Mouse (Mus musculus) heart, embryonic 13.5 days (tissue): ENCODE results near the gene Txndc5. TPM values are rescaled to one million over a fixed set of nuclear protein-coding genes. Genes with fewer than 3 reads are reported as not detected.
A peak's percentile ranks its signal among the peaks of the same experiment; 100 is the strongest.

Experiments used
- ATAC-seq: fragments of 200-750 bp; cut with Nextera tagmentation; 2 replicates; pipeline ENCODE4 v1.8.0; 2017; ENCODE audit warnings: moderate TSS enrichment; ENCODE audit not compliant: insufficient number of reproducible peaks, low FRiP score, low TSS enrichment; ENCODE audit errors: extremely low read depth
- H3K27ac ChIP-seq: fragments of 300-500 bp; sonication (generic); replicated peaks from 2 replicates; pipeline ENCODE4 v1.5.1; 2015; ENCODE audit warnings: moderate library complexity, mild to moderate bottlenecking, inconsistent platforms
- H3K27me3 ChIP-seq: fragments of 300-500 bp; sonication (generic); replicated peaks from 2 replicates; pipeline ENCODE4 v1.6.1; 2015; ENCODE audit warnings: mild to moderate bottlenecking, inconsistent platforms
- H3K36me3 ChIP-seq: fragments of 300-500 bp; sonication (generic); 2 replicates; pipeline ENCODE4 v1.6.1; 2015; ENCODE audit warnings: mild to moderate bottlenecking, inconsistent platforms
- H3K4me1 ChIP-seq: fragments of 300-500 bp; sonication (generic); 2 replicates; pipeline ENCODE4 v1.6.1; 2015; ENCODE audit warnings: inconsistent platforms
- H3K4me2 ChIP-seq: fragments of 300-500 bp; sonication (generic); 2 replicates; pipeline ENCODE4 v1.6.1; 2015; ENCODE audit warnings: inconsistent platforms, mild to moderate bottlenecking, moderate library complexity
- H3K4me3 ChIP-seq: fragments of 300-500 bp; sonication (generic); 2 replicates; pipeline ENCODE4 v1.5.1; 2015; ENCODE audit warnings: moderate library complexity, mild to moderate bottlenecking, inconsistent platforms
- H3K9ac ChIP-seq: fragments of 300-500 bp; sonication (generic); 2 replicates; pipeline ENCODE4 v1.6.1; 2015; ENCODE audit warnings: inconsistent platforms, mild to moderate bottlenecking, moderate library complexity
- H3K9me3 ChIP-seq: fragments of 300-500 bp; sonication (generic); 2 replicates; pipeline ENCODE4 v1.6.1; 2016; ENCODE audit warnings: inconsistent platforms
- WGBS: fragments of 180-500 bp; shearing (Covaris S2); methylation state at CpG from one replicate; pipeline ENCODE4 v1.1.7; 2015; ENCODE audit warnings: mixed read lengths; 5-methylcytosine and 5-hydroxymethylcytosine counted together
- polyA plus RNA-seq: library from polyadenylated mRNA; unstranded; fragments of >200 nt; fragmentation: Nextera tagmentation; extraction: Ambion mirVana; gene quantifications from 2 replicates; pipeline ENCODE4 v1.2.1, GENCODE M21; 2015

Gene Txndc5
- polyA plus RNA-seq, 1 experiment from 2014 or later, result 200 TPM

GRCm38 (mm10) chr13:38463410-38463809 lies 65.2 kb downstream of the Txndc5 start:
- ATAC-seq, result no peak
- Histone ChIP-seq H3K9me3 (no peaks in the 10 kb centered on the region), H3K4me2 (no peak overlapping the region), H3K4me1 (no peaks in the 10 kb centered on the region), H3K27ac (no peak overlapping the region), H3K4me3 (no peak overlapping the region), H3K36me3 (no peaks in the 10 kb centered on the region), H3K27me3 (no peaks in the 10 kb centered on the region), H3K9ac (no peak overlapping the region)
- WGBS, result 77% methylated on average over 1 of the region's 1 CpGs

- no peaks in the 10 kb centered on the region for H3K9me3 ChIP-seq
- ATAC-seq, result no peak
- H3K27me3 ChIP-seq, result no peaks in the 10 kb centered on the region
- WGBS, result 79% methylated on average over 5 of the region's 5 CpGs
- H3K9ac ChIP-seq, result no peak overlapping the region
- H3K36me3 ChIP-seq, result no peaks in the 10 kb centered on the region
- H3K4me3 ChIP-seq, result no peak overlapping the region
- peaks cover 16% of the 10 kb centered on the region for H3K4me1 ChIP-seq
- H3K4me2 ChIP-seq, result no peak overlapping the region
- H3K27ac ChIP-seq, result peak overlapping the region; percentile 74
Measured at GRCm38 (mm10) chr13:38451446-38451845, 77.2 kb downstream of the Txndc5 start.

Other genes with a start within 250 kb of the Txndc5 start
- 2.2 and 2.4 TPM in 2 replicates for gene Bmp6, start 183.7 kb downstream of the Txndc5 start, polyA plus RNA-seq
- 17.1 and 19.9 TPM in 2 replicates for gene Bloc1s5, start 106.3 kb upstream of the Txndc5 start, polyA plus RNA-seq
- 31.3 and 41.7 TPM in 2 replicates for gene Eef1e1, start 130.2 kb upstream of the Txndc5 start, polyA plus RNA-seq